ENCODE assay signal across 30 mouse cellular contexts in genomic region chr19:18731077-18731476, GRCm38 (mm10). TPM values are rescaled to one million over a fixed set of nuclear protein-coding genes. Genes with fewer than 3 reads are reported as not detected.
DNase-seq lines count a peak whose midpoint lies in the region; ATAC-seq and TF ChIP-seq lines count a peak whose summit lies in the region.
"Had no signal": no experiment of that assay in that cellular context is flagged by ENCODE, and none has a peak within 500 bp of the region (broad histone marks: within the 10 kb centered on the region; RNA-seq: fewer than 3 reads in every experiment).

No protein-coding gene starts in this region.

- H3K36me3 ChIP-seq in heart, embryonic 12.5 days = no peaks in the 10 kb centered on the region
- H3K36me3 ChIP-seq in heart, postnatal 0 days (replicated peaks; ENCODE audit: control insufficient read depth, insufficient read depth, low read length) = no peaks in the 10 kb centered on the region
- no peaks in the 10 kb centered on the region for H3K36me3 ChIP-seq in hindbrain, embryonic 16.5 days (ENCODE audit: control insufficient read depth, insufficient read depth, low read length)
- H3K36me3 ChIP-seq: hindbrain, embryonic 10.5 days; hindbrain, embryonic 15.5 days; limb, embryonic 12.5 days; stomach, embryonic 15.5 days had no signal

- H3K27ac ChIP-seq in heart, embryonic 12.5 days (ENCODE audit: poor library complexity, severe bottlenecking) = no peak overlapping the region
- H3K27ac ChIP-seq in heart, postnatal 0 days (ENCODE audit: low read depth) = no peak overlapping the region
- H3K27ac ChIP-seq in hindbrain, embryonic 16.5 days (ENCODE audit: low read depth, low read length) = no peak overlapping the region
- H3K27ac ChIP-seq: hindbrain, embryonic 10.5 days; hindbrain, embryonic 15.5 days; limb, embryonic 12.5 days; stomach, embryonic 15.5 days had no signal

- no peak overlapping the region for H3K4me3 ChIP-seq in heart, embryonic 12.5 days
- H3K4me3 ChIP-seq in heart, postnatal 0 days (ENCODE audit: low read depth, low read length) = no peak overlapping the region
- no peak overlapping the region for H3K4me3 ChIP-seq in hindbrain, embryonic 16.5 days (ENCODE audit: low read length)
- H3K4me3 ChIP-seq: hindbrain, embryonic 10.5 days; hindbrain, embryonic 15.5 days; limb, embryonic 12.5 days; stomach, embryonic 15.5 days had no signal

- no peak for ATAC-seq in heart, embryonic 12.5 days (ENCODE audit: insufficient number of reproducible peaks, low FRiP score)
- ATAC-seq in heart, postnatal 0 days (ENCODE audit: insufficient read depth, low read depth) = peak; percentile 30; the same call in 1 of the 2 replicates
- no peak for ATAC-seq in hindbrain, embryonic 16.5 days
- ATAC-seq: forebrain, embryonic 14.5 days; midbrain, embryonic 16.5 days; Patski had no signal

- H3K9me3 ChIP-seq in heart, embryonic 12.5 days (replicated peaks) = no peaks in the 10 kb centered on the region
- no peaks in the 10 kb centered on the region for H3K9me3 ChIP-seq in heart, postnatal 0 days (replicated peaks; ENCODE audit: control insufficient read depth, low read length)
- no peaks in the 10 kb centered on the region for H3K9me3 ChIP-seq in hindbrain, embryonic 16.5 days (ENCODE audit: control insufficient read depth, low read length)
- H3K9me3 ChIP-seq: hindbrain, embryonic 10.5 days; hindbrain, embryonic 15.5 days; limb, embryonic 12.5 days; stomach, embryonic 15.5 days had no signal

- H3K27me3 ChIP-seq in heart, embryonic 12.5 days (replicated peaks) = peaks cover 17% of the 10 kb centered on the region
- H3K27me3 ChIP-seq in heart, postnatal 0 days (ENCODE audit: control insufficient read depth, insufficient read depth, low read length) = no peaks in the 10 kb centered on the region
- H3K27me3 ChIP-seq in hindbrain, embryonic 16.5 days (replicated peaks; ENCODE audit: control insufficient read depth, insufficient read depth, low read length) = no peaks in the 10 kb centered on the region
- H3K27me3 ChIP-seq: hindbrain, embryonic 15.5 days; limb, embryonic 12.5 days; Patski; stomach, embryonic 15.5 days had no signal

- peaks cover 14% of the 10 kb centered on the region for H3K4me1 ChIP-seq in heart, embryonic 12.5 days (replicated peaks)
- peaks cover 7% of the 10 kb centered on the region; the same call in 1 of the 2 replicates for H3K4me1 ChIP-seq in heart, postnatal 0 days (ENCODE audit: control insufficient read depth, insufficient read depth)
- no peaks in the 10 kb centered on the region for H3K4me1 ChIP-seq in hindbrain, embryonic 16.5 days (ENCODE audit: control insufficient read depth, insufficient read depth, low read depth, low read length)
- H3K4me1 ChIP-seq: hindbrain, embryonic 10.5 days; hindbrain, embryonic 15.5 days; stomach, embryonic 15.5 days had no signal

- no peak overlapping the region for H3K9ac ChIP-seq in heart, embryonic 12.5 days
- no peak overlapping the region for H3K9ac ChIP-seq in heart, postnatal 0 days (replicated peaks; ENCODE audit: low read depth, low read length)
- no peak overlapping the region for H3K9ac ChIP-seq in hindbrain, embryonic 16.5 days (ENCODE audit: low read depth, low read length)
- H3K9ac ChIP-seq: hindbrain, embryonic 15.5 days; limb, embryonic 12.5 days; stomach, embryonic 15.5 days had no signal

- DNase-seq in heart, postnatal 14 days = no peak
- peak; percentile 34 for DNase-seq in heart, postnatal 0 days (ENCODE audit: low spot score)
- no peak for DNase-seq in heart, adult 8-10 months (ENCODE audit: low spot score)
- DNase-seq in R1 (ENCODE audit: low read depth, low spot score) = peak; percentile 32
- peak; percentile 30 for DNase-seq in hindlimb bud, embryonic 11.5 days (ENCODE audit: extremely low spot score, low read depth, low spot score)
- no peak for DNase-seq in cerebellum, postnatal 14 days
- DNase-seq: adrenal gland, postnatal 25 days; cerebellum, adult 11-12 months; cerebellum, postnatal 10 days; gastrocnemius, postnatal 25 days; heart, adult 18-20 months; kidney, adult 9 months; kidney, postnatal 10 days; right cerebral cortex, postnatal 25 days; thymus, postnatal 14 days had no signal

- 23% methylated on average over 7 of the region's 7 CpGs for WGBS in heart, embryonic 12.5 days
- 20% methylated on average over 7 of the region's 7 CpGs for WGBS in heart, postnatal 0 days
- 61% methylated on average over 7 of the region's 7 CpGs for WGBS in hindbrain, embryonic 16.5 days

- intact Hi-C loops in heart, postnatal 14 days (cut with DNase I) = no loop called here

- no peak for TF ChIP-seq EP300 in heart, postnatal 0 days (IDR thresholded peaks at IDR 0.05; ENCODE audit: low read depth)

- peak overlapping the region; percentile 38 for H3K4me2 ChIP-seq in heart, embryonic 12.5 days
- peak overlapping the region; percentile 34 for H3K4me2 ChIP-seq in heart, postnatal 0 days (ENCODE audit: low read depth, low read length)
- H3K4me2 ChIP-seq in hindbrain, embryonic 16.5 days (ENCODE audit: low read length) = no peak overlapping the region
- H3K4me2 ChIP-seq: hindbrain, embryonic 15.5 days; limb, embryonic 12.5 days; liver, embryonic 11.5 days; midbrain, embryonic 11.5 days; stomach, embryonic 15.5 days had no signal

- no peak for TF ChIP-seq CTCF in heart, postnatal 0 days (IDR thresholded peaks at IDR 0.05; ENCODE audit: low read depth)

RNA-seq across cellular contexts. Expression of gene D030056L22Rik, which starts 18.1 kb away (rescaled TPM):
- polyA plus RNA-seq in heart, embryonic 12.5 days (2016; fragmentation: Nextera tagmentation; extraction: Ambion mirVana) = 29.3 and 29.8 TPM in 2 replicates
- total RNA-seq in heart, postnatal 14 days (2021) = 10 to 100 TPM in 1 of 2 experiments, 1 to 10 TPM in 1; 9.8 to 11.5 TPM
- 16.9 and 33.9 TPM in 2 replicates for total RNA-seq in heart, postnatal 0 days (2014; rRNA removed; ENCODE audit: low replicate concordance)
- polyA plus RNA-seq in heart, postnatal 0 days (2015; fragmentation: Nextera tagmentation; extraction: Ambion mirVana) = 14.6 and 18.8 TPM in 2 replicates
- total RNA-seq in heart, adult 8-10 months (2022) = 10 to 100 TPM in 3 of 4 experiments, 1 to 10 TPM in 1; 8.9 to 12.1 (median 11.4) TPM
- 45.0 and 46.0 TPM in 2 replicates for polyA plus RNA-seq in hindbrain, embryonic 16.5 days (2015; fragmentation: Nextera tagmentation; extraction: Ambion mirVana)

RNA-seq across cellular contexts. Expression of gene Trpm6, which starts 18.7 kb away (rescaled TPM):
- polyA plus RNA-seq in heart, embryonic 12.5 days (2016; fragmentation: Nextera tagmentation; extraction: Ambion mirVana) = 0.15 and 0.17 TPM in 2 replicates
- under 1 TPM; 0.12 to 0.15 TPM for total RNA-seq in heart, postnatal 14 days (2021)
- 1.4 TPM in 1 of 2 replicates, not detected in the other for total RNA-seq in heart, postnatal 0 days (2014; rRNA removed; ENCODE audit: low replicate concordance)
- 0.15 and 0.20 TPM in 2 replicates for polyA plus RNA-seq in heart, postnatal 0 days (2015; fragmentation: Nextera tagmentation; extraction: Ambion mirVana)
- under 1 TPM; 0.05 to 0.22 (median 0.07) TPM for total RNA-seq in heart, adult 8-10 months (2022)
- polyA plus RNA-seq in hindbrain, embryonic 16.5 days (2015; fragmentation: Nextera tagmentation; extraction: Ambion mirVana) = 0.39 and 0.43 TPM in 2 replicates
- total RNA-seq: adrenal gland, adult 18-20 months; adrenal gland, postnatal 25 days; megakaryocyte, adult 5-6 weeks; MEL; neutrophil, adult 5-6 weeks had no signal

Comparison
In these comparisons a context has a peak if more than half of its experiments do, and no peak if none do; other contexts are left out.
1. DNase-seq: peak in heart, postnatal 0 days (single experiment), R1 (single experiment) and hindlimb bud, embryonic 11.5 days (single experiment); none in heart, postnatal 14 days (0 of 2), heart, adult 8-10 months (single experiment) and cerebellum, postnatal 14 days (0 of 2).